Mouse (Mus musculus) adrenal gland, postnatal 10 days (tissue): ENCODE results near the gene Kcnj8. TPM values are rescaled to one million over a fixed set of nuclear protein-coding genes. Genes with fewer than 3 reads are reported as not detected.
"Not testable (repeated sequence)": the region's sequence is repeated elsewhere in the genome, so short reads cannot be mapped to it uniquely, and the experiment has no call there.

Experiments used
- DNase-seq: peaks from one replicate; pipeline ENCODE4 v3.0.0; 2021; ENCODE audit warnings: mixed read lengths
- total RNA-seq, 2 experiments: library from RNA; stranded (reverse); gene quantifications; 2 replicates each; pipeline ENCODE4 v1.2.3; 2021

Kcnj8 gene
- total RNA-seq, 2 experiments from 2014 or later: 22.2 to 23.9 TPM

DNA sequence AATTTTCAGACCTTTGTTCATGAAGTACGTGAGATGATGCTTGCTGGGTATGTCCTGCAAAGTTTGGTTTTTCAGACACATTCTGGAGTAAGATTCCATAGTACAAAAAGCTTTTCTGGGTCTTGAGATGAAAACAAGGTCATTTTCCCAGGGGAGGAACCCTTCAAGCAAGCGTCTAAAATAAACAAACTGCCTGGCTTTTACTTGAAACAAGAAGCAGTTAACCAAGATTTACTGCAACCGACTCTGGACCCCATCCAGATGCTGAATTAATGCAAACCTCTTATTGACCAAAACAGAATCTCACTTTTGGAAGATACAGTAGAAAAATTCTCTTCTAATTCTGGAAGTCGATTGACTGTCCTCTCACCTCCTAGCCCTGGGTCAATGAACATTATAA, 20.5 kb downstream of the Kcnj8 start:
- no peak for DNase-seq

DNA sequence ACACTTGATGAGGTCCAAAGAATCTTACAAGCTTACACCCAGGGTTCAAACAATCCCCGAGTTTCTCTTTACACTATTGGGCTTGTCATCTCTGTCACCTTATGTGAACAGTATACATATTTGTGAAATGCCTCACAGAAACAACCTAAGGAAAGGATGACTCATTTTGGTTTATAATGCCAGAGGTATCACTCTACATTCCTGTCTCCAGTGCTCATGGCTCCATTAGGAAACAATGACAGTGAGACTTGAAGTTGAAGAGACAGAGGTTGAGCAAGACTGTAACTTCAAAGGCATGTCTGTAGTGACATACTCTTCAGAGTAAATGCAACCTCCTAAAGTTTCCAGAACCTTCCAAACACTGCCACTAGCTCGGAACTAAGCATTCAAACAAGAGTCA, 23.0 kb downstream of the Kcnj8 start:
- DNase-seq: no peak

GRCm38 (mm10) chr6:142545132-142545531, 26.3 kb downstream of the Kcnj8 start:
- no peak for DNase-seq

DNA sequence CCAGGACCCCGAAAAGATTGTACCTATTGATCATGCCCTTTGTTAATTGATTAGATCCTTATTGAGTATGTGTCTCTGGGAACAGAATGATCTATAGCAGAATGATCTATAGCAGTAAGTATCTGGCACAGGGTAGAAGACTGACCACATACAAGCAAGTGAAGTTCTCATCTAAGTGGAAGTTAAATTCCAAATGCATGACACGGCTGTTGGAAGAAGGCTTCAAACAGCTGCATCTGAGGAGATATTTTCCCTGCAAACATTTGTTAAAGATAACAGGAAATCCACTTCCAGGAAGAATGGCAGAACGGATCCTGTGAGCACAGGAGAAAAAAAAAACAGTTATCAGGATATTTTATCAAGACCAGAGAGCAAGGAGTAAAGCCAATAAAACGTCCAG, 27.8 kb downstream of the Kcnj8 start:
- DNase-seq: no peak

- DNase-seq: no peak
Observed at GRCm38 (mm10) chr6:142542800-142543175, 28.6 kb downstream of the Kcnj8 start.

DNA sequence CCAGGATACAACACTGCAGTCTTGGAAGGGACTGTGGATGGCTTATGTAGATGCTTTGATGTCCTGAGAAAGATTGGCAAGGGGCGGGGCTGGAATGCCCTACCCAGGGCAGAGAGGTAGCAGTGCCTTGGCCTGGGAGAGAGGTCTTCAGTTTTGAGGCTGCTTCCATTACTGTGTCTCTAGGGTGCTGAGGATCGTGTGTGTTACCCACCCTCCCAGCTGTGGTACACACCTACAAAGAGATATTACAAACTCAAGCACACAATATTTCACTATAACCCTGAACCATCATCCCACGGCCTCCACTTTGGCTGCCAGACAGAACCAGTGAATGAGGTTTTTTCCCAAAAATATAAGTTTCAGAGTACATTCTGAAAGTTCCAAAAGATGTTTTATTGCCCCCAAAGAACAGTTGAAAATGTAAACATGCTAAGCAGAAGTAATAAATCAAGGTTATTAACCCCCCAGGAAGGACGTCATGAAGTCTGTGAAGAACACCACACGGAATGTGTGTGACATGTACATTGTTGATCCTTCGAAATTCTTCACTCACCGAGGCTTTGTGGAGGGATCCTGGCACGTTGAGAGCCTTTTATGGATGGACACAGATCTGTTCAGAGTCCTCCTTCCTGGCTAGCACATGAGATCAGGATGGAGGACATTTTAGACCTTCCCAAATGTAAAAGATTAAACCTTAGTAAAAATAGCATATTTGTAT, 29.2 kb downstream of the Kcnj8 start:
- DNase-seq: no peak

DNA sequence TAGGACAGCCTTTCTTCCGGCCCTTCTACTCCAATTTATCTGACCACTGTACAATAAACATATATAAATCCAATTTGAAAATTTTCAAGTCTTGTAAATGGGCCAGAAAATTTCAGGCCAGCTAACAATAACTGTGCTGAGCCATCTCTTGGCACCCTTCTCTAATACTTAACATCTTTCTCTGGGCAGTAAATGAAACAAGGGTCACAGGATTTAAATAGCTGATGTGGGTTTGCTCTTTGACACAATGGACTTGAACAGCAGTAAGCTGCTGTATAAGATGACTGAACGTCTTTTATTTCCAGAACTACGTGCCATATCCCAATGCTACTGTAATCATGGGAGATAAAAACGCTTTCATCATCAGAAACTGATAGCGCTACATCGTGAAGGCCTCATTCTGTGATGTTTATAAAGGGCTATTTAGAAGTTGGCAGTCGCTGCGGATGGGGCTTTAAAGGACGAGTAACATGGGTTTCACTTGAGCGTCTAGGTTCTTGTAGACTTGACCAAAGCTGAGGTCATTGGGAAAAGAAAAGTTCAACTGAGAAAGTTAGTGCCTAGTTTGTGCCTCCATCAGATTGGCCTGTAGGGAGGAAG, 30.8 kb downstream of the Kcnj8 start:
- DNase-seq: no peak

GRCm38 (mm10) chr6:142540131-142540530, 31.3 kb downstream of the Kcnj8 start:
- DNase-seq: no peak

- peak; percentile 49 for DNase-seq
Observed at GRCm38 (mm10) chr6:142538503-142538902, 32.9 kb downstream of the Kcnj8 start.

DNA sequence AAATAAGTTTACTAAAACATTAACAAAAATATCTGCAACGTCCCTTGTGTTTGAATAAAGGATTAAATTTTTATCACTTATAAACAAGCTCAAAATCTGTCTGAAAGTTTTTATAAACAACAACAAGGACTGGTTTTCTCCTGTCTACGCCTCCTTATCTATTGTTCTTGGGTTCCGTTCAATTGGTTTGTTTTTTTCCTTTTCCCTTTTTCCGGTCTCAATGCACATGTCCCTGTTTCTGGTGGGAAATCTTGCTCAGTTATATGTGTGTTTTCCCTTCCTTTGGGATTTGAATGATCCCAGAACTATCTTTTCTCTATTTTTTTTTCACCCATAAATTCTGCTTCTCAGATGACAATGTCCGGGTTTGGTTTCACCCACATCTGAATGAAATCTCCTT, 38.0 kb downstream of the Kcnj8 start:
- DNase-seq: no peak

DNA sequence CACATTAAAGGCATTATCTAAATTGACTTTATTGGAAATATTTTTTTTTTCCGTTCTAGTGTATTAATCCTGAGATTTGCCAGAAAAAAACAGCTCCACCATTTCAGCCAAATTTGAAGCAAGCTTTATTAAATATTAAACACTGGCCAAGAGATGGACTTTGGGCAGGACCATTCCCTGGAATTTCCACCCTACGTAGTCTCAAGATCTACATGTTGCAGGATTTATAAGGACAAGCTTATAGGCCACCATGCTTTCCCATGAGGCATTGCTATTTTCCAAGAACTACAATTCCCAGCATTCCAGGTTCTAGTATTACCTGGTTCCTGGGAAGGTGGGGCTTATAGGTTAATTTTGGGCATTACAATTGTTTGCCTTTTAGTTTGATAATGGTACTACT, 38.7 kb downstream of the Kcnj8 start:
- no peak for DNase-seq

DNA sequence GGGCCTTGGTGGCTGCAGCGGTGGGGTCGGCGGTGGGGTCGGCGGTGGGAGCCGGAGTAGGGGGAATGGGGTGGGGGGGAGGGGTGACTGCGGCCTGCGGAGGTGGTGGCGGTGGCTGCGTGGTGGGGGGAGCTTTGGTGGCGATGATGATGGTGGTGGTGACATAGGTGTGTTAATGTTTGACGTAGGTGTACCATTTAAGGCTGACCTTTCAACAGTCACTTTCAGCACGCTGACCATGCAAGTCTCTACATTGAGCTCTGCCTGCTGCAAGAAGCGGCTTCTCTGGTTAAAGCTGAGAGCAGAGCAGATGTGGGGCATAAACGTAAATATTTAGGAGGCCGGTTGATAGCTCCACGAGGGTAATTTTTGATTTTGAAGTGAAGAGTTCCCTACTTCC, 39.3 kb downstream of the Kcnj8 start:
- DNase-seq: no peak

GRCm38 (mm10) chr6:142530378-142530777, 41.0 kb downstream of the Kcnj8 start:
- peak; percentile 35 for DNase-seq

DNA sequence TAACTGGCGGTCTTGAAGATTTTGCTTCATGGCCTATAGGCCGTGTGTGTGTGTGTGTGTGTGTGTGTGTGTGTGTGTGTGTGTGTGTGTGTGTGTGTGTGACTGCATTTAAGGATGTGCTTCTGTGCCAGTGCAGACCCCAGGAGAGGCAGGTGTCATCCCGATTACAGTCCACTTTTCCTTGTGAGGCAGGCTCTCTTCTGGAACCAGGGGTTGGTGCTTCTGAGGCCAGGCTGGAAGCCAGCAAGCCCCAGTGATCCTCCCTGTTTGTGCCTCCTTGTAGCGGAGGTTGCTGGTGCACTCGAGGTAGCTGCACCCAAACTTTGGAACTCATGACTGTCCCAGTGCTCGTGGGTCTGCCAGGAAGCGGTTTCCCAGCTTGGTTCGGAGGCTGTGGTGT, 41.7 kb downstream of the Kcnj8 start:
- DNase-seq: no peak

DNA sequence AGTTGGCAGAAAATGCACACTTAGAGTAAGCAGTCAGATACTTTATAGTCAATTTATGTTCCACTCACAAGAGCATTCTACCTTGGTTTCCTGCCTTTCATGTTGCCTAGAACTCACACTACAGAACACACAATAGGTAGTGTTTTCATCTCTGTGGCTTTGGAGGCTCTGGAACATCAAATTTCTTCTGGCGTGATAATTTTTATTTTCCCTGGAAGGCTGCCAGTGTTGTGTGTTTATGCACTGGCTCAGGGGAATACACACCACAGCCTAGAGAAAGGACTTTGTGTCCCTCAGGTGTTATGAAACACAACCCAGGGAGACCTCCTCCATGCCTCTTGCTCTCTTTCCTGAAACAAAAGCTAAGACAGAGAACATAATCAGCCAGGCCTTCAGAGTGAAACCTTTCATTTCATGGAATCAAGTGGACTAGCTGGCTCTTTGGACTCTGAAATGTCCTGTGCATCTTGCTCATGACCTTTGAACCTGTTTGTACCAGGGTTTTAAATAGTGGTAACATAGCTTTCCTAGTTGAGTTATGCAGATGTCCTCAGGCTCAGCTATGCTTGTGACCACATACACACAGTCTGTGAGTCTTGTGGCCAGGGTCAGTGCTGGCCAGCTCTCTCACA, 43.4 kb downstream of the Kcnj8 start:
- peak; percentile 31 for DNase-seq

- peak; percentile 80 for DNase-seq
Observed at GRCm38 (mm10) chr6:142524635-142525308, 46.6 kb downstream of the Kcnj8 start.

GRCm38 (mm10) chr6:142521591-142522110, 49.8 kb downstream of the Kcnj8 start:
- no peak for DNase-seq

- DNase-seq: peak; percentile 19
Observed at GRCm38 (mm10) chr6:142519110-142519509, 52.3 kb downstream of the Kcnj8 start.

- DNase-seq: not testable (repeated sequence)
Observed at GRCm38 (mm10) chr6:142515379-142515778, 56.0 kb downstream of the Kcnj8 start.

- DNase-seq: peak; percentile 72
Observed at GRCm38 (mm10) chr6:142514912-142515311, 56.5 kb downstream of the Kcnj8 start.
